Mouse (Mus musculus): Measurements from ENCODE around the gene Fbxl5. TPM values are rescaled to one million over a fixed set of nuclear protein-coding genes. Genes with fewer than 3 reads are reported as not detected.

Gene Fbxl5
- polyA plus RNA-seq, 1 experiment from 2014 or later = 51.9 TPM

DNA sequence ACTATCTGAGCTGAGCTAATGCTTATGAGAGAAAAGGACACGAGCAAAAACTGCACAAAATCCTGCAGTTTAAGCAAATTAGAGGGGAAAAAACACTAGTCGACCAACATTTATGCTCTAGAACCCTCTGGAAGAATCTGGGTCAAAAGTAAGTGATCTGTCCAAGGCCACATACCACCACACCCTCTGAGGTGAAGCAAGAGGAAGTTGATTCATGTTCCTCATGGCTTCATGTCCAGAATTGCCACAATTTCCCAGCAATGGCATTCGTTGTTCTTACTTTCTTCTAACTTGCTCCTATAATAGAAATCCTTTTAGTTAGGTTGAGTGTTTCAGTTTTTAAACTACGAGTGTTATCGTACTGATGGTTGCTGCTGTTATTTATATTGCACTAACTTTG is 21.9 kb downstream of the Fbxl5 start:
- H3K27ac ChIP-seq = no peak overlapping the region
- no peaks in the 10 kb centered on the region for H3K9me3 ChIP-seq (replicated peaks)
- H3K4me3 ChIP-seq = no peak overlapping the region
- H3K4me1 ChIP-seq = no peaks in the 10 kb centered on the region
- WGBS = 92% methylated on average over 5 of the region's 5 CpGs
- H3K27me3 ChIP-seq (ENCODE audit: low read depth, poor library complexity, severe bottlenecking) = no peaks in the 10 kb centered on the region
- DNase-seq (ENCODE audit: low spot score) = no peak
- H3K36me3 ChIP-seq = no peaks in the 10 kb centered on the region

DNA sequence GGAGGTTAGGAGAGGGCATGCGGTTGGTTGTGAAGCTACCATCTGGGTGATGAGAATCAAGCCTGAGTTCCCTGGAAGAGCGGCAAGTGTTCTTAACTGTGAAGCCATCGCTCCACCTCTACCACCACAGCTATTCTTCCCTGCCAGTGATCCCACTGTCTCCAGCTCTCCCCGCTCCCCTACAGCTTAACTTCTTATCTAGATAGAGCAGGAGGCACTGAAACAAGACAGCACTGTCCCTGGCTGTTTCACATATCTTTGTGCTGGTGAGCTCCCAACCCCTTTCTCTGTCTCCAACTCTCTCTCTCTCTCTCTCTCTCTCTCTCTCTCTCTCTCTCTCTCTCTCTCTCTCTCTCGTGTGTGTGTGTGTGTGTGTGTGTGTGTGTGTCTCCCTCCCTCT is 29.1 kb downstream of the Fbxl5 start:
- no peak for DNase-seq (ENCODE audit: low spot score)
- 81% methylated on average over 4 of the region's 5 CpGs for WGBS
- Histone ChIP-seq H3K4me1 (no peaks in the 10 kb centered on the region), H3K27ac (no peak overlapping the region), H3K4me3 (no peak overlapping the region), H3K27me3 (ENCODE audit: low read depth, poor library complexity, severe bottlenecking) (no peaks in the 10 kb centered on the region), H3K9me3 (replicated peaks) (no peaks in the 10 kb centered on the region), H3K36me3 (no peaks in the 10 kb centered on the region)

DNA sequence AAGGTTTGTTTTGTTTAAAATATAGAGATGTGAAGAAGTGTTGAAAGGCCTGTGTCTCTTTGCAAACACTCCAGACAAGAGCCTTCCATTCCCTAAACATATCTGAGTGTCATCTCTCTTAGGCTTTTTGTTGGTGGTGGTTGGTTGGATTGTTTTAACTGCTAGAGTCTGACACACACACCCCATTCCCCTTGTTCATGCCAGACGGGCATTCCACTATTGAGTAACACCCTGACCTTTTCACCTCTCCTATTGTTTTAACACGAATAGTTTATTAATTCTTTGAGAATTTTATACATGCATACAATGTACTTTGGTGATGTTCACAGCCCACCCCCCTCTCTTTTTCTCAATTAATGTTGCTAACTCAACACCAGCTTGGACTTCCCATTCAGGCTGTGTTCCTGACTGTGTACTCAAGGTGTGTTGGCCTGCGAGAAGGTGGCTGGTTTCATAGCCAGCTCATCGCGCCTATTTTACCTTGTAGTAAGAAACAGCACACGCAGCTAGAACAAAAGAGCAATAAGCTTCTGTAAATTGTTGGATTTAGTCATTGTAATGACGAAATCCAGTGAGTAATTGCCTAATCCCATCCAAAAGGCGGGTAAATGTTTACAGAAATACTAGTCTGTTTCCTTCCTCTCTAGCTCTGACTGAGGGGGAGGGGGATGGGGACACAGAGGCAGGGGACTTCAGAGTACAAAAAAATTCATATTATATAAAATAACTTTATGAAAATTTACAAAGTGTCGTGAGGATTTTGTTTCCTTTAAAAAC is 33.3 kb downstream of the Fbxl5 start:
- Histone ChIP-seq H3K36me3 (no peaks in the 10 kb centered on the region), H3K27me3 (ENCODE audit: low read depth, poor library complexity, severe bottlenecking) (no peaks in the 10 kb centered on the region), H3K27ac (no peak overlapping the region), H3K4me1 (no peaks in the 10 kb centered on the region), H3K9me3 (replicated peaks) (no peaks in the 10 kb centered on the region), H3K4me3 (no peak overlapping the region)
- WGBS = 87% methylated on average over 9 of the region's 9 CpGs
- no peak for DNase-seq (ENCODE audit: low spot score)

DNA sequence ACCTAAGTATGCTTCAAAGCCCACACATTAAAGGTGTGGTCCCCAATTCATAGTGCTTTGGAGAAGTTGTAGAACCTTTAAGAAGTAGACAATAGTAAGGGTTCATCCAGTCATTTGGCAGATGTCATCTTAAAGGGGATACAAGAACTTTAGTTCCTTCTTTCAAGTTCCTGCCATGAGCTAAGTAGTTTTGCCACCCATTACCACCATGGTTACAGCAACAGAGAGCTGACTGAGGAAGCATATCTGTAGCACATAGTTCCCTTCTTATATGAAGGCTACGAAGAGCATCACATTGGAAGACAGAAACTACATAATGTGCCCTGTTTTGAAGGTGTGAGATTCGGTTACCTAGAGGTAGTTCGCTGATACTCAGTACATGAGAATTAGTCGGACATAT is 34.8 kb downstream of the Fbxl5 start:
- H3K9me3 ChIP-seq (replicated peaks) = no peaks in the 10 kb centered on the region
- 91% methylated on average over 4 of the region's 4 CpGs for WGBS
- DNase-seq (ENCODE audit: low spot score) = no peak
- H3K4me3 ChIP-seq = no peak overlapping the region
- H3K4me1 ChIP-seq = peaks cover 6% of the 10 kb centered on the region
- H3K36me3 ChIP-seq = no peaks in the 10 kb centered on the region
- no peaks in the 10 kb centered on the region for H3K27me3 ChIP-seq (ENCODE audit: low read depth, poor library complexity, severe bottlenecking)
- no peak overlapping the region for H3K27ac ChIP-seq

DNA sequence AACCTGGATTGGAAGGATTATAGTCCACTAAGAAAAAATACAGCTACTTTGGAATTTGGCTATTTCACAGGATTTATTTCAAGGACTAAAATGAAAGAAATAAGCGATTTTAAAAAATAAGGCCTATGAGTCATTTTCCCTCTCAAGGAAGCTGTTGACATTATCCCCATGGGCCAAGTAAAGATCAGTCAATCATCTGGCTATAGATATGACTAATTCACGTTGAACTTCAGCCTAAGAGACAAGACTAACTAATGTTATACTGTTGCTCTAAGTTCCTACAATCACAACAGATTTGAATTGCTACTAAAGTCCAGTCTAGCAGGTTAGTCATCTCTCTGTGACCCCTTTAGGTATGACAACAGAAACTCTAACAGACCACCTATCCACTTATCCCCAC is 37.4 kb downstream of the Fbxl5 start:
- WGBS = 87% methylated on average over 2 of the region's 2 CpGs
- Histone ChIP-seq H3K27me3 (ENCODE audit: low read depth, poor library complexity, severe bottlenecking) (no peaks in the 10 kb centered on the region), H3K4me1 (peaks cover 12% of the 10 kb centered on the region), H3K9me3 (replicated peaks) (no peaks in the 10 kb centered on the region), H3K36me3 (peaks cover 4% of the 10 kb centered on the region; the same call in 1 of the 2 replicates), H3K4me3 (no peak overlapping the region), H3K27ac (no peak overlapping the region)
- no peak for DNase-seq (ENCODE audit: low spot score)

DNA sequence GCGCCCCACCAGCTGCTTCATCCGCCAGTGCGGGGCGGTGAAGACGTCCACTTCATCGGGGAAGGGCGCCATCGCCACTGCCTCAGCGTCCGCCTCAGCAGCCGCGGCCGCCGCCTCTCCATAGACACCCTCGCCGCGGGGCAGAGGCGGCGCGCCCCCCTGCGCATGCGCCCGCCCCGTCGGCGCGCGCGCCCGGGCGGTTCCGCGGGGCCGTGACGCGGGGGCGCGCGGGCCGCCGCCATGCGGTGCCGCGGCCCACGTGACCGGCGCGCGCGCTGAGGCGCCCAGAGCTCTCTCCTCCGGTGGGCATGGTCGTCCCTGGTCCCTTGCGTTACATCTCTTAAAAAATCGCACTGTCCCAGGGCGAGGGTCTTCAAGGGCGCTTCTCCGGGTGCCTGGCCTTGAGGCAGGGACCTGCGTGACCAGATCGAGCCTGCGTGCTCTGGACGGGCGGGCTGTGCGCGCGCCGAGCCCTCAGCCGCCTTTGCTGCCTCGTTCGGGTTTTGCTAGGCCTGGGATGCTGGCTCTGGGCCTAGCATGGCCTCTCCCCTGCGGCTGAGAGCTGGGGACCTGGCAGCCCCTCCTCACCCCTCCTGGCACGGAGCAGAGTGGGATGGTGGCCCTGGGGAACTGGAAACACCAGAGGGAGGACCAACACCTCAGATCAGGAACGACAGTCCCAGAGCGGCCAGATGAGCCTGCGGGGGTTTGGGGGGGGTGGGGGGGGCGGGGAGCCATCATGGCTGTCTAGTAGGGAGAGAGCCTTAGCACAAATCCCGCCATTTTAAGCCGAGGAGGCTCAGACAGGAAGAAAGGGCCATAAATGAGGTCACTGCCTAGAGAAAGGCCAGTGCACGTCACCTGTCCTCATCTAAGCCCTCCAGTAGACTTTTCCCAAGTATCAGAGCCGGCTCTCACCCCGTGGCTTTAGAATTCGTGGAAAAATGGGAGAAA is 39.2 kb downstream of the Fbxl5 start:
- peak overlapping the region; percentile 99 for H3K27ac ChIP-seq
- no peaks in the 10 kb centered on the region for H3K9me3 ChIP-seq (replicated peaks)
- no peaks in the 10 kb centered on the region for H3K27me3 ChIP-seq (ENCODE audit: low read depth, poor library complexity, severe bottlenecking)
- H3K4me1 ChIP-seq = peaks cover 12% of the 10 kb centered on the region
- H3K4me3 ChIP-seq = peak overlapping the region; percentile 89
- DNase-seq (ENCODE audit: low spot score) = peak; percentile 87
- peaks cover 6% of the 10 kb centered on the region for H3K36me3 ChIP-seq
- WGBS = 3% methylated on average over 81 of the region's 82 CpGs

DNA sequence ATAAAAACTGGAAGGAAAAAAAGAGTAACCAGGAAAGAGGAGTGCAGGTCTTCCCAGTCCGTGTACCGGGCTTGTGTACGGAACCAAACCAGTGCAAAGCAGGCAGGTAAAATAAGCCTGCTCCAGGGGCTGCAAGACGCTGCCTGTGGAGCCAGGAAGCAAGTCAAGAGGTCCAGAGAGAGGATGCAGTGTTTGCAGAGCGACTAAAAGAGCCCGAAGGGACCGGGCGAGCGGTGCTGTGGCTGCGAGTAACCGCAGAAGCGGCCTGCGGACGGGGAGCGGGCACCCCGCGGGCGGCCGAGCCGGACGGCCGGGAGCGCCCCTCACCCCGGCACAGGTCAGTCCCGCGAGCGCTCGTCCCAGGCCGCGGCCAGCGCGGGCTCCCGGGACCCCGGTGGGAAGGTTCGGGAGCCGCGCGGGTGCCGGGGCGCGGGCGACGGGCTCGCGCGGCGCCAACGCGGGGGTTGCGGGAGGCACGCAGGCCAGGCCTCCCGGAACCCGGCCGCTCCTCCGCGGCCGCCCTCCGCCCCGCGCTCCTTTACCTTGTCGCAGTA is 39.9 kb downstream of the Fbxl5 start:
- H3K36me3 ChIP-seq = peaks cover 6% of the 10 kb centered on the region
- DNase-seq (ENCODE audit: low spot score) = peak; percentile 72
- no peaks in the 10 kb centered on the region for H3K9me3 ChIP-seq (replicated peaks)
- H3K27ac ChIP-seq = peak overlapping the region; percentile 99
- peak overlapping the region; percentile 89 for H3K4me3 ChIP-seq
- WGBS = 4% methylated on average over 43 of the region's 61 CpGs
- peaks cover 12% of the 10 kb centered on the region for H3K4me1 ChIP-seq
- no peaks in the 10 kb centered on the region for H3K27me3 ChIP-seq (ENCODE audit: low read depth, poor library complexity, severe bottlenecking)

DNA sequence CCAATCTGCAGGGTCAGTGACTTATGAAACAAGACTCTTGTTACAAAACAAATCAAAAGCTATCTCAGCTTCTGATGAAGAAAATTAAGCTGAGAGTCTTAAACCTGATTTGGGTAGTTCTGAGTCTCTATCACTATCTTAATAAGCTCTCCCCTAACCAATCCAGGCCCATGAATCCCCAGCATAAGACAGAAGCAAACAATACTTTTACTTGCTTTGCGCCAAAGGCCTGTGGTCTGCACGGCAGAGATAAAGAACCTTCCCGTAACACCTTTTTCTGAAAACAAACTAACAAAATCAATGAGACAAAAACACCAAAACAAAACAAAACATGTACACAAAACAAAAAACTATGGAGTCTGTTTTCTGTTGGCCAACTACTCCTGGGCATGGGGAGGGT is 42.9 kb downstream of the Fbxl5 start:
- H3K4me1 ChIP-seq = peaks cover 12% of the 10 kb centered on the region
- 94% methylated on average over 3 of the region's 3 CpGs for WGBS
- DNase-seq (ENCODE audit: low spot score) = no peak
- no peaks in the 10 kb centered on the region for H3K27me3 ChIP-seq (ENCODE audit: low read depth, poor library complexity, severe bottlenecking)
- H3K27ac ChIP-seq = no peak overlapping the region
- H3K4me3 ChIP-seq = no peak overlapping the region
- H3K36me3 ChIP-seq = peaks cover 6% of the 10 kb centered on the region
- H3K9me3 ChIP-seq (replicated peaks) = no peaks in the 10 kb centered on the region

DNA sequence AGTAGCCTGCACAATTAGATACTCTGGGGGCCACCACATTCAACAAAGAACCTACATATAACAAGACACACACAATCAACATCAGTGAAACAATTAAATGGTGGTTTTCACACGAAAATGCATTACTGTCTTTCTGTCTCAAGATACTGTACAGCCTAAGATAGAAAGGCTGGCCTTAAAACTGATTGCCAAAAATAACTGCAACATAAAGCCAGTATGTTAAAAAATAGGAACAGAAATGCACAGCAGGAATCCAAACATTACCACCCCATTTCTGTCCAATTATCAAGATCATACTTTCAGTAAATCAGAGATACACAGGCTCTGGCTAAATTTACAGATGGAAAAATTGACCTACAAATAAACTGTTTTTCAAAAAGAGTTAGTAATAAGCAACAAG is 44.4 kb downstream of the Fbxl5 start:
- DNase-seq (ENCODE audit: low spot score) = no peak

DNA sequence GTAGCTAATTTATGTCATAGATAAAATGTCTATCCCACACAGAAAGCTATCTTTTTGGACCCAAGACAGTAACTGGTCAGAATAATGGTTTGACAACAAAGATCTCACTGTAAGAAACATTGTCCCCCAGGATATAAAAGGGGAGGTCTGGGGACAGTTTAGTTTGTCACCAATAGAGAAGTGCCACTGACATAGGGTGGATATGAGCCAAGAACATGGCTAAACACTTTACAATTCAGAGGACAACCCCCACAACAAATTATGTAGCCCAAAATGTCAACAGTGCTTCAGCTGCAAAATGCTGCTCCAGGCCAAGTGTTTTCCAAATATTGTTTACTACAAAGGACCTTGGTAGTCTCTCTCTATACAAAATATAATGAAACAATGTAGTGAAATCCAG is 45.0 kb downstream of the Fbxl5 start:
- Histone ChIP-seq H3K9me3 (replicated peaks) (no peaks in the 10 kb centered on the region), H3K36me3 (peaks cover 24% of the 10 kb centered on the region), H3K4me1 (peaks cover 6% of the 10 kb centered on the region), H3K4me3 (no peak overlapping the region), H3K27me3 (ENCODE audit: low read depth, poor library complexity, severe bottlenecking) (no peaks in the 10 kb centered on the region), H3K27ac (no peak overlapping the region)
- no peak for DNase-seq (ENCODE audit: low spot score)

More for the DNA sequence above, 44.4 kb downstream of the Fbxl5 start:
- no peak overlapping the region for H3K4me3 ChIP-seq
- WGBS = 77% methylated on average over 1 of the region's 1 CpGs
- H3K27me3 ChIP-seq (ENCODE audit: low read depth, poor library complexity, severe bottlenecking) = no peaks in the 10 kb centered on the region
- H3K27ac ChIP-seq = no peak overlapping the region
- H3K4me1 ChIP-seq = peaks cover 6% of the 10 kb centered on the region
- H3K36me3 ChIP-seq = peaks cover 19% of the 10 kb centered on the region
- no peaks in the 10 kb centered on the region for H3K9me3 ChIP-seq (replicated peaks)

DNA sequence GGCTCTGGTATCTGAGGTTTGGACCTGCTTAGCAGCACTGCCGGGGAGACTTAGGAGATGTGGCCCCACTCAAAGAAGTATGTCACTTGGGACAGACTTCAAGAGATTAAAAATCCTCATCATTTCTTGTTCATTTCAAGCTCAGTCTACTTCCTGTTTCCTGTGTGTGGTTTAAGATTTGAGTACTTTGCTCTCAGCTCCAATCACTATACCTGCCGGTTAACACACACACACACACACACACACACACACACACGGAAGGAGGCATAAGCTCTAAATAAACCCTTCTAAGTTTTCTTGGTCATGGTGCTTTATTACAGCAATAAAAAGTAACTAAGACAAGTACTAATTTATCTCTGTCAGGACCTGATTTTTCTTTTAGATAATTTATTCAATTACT is 49.9 kb downstream of the Fbxl5 start:
- Histone ChIP-seq H3K27ac (no peak overlapping the region), H3K9me3 (replicated peaks) (no peaks in the 10 kb centered on the region), H3K36me3 (peaks cover 60% of the 10 kb centered on the region), H3K4me1 (no peaks in the 10 kb centered on the region), H3K27me3 (ENCODE audit: low read depth, poor library complexity, severe bottlenecking) (no peaks in the 10 kb centered on the region), H3K4me3 (no peak overlapping the region)
- 92% methylated on average over 3 of the region's 3 CpGs for WGBS
- no peak for DNase-seq (ENCODE audit: low spot score)

DNA sequence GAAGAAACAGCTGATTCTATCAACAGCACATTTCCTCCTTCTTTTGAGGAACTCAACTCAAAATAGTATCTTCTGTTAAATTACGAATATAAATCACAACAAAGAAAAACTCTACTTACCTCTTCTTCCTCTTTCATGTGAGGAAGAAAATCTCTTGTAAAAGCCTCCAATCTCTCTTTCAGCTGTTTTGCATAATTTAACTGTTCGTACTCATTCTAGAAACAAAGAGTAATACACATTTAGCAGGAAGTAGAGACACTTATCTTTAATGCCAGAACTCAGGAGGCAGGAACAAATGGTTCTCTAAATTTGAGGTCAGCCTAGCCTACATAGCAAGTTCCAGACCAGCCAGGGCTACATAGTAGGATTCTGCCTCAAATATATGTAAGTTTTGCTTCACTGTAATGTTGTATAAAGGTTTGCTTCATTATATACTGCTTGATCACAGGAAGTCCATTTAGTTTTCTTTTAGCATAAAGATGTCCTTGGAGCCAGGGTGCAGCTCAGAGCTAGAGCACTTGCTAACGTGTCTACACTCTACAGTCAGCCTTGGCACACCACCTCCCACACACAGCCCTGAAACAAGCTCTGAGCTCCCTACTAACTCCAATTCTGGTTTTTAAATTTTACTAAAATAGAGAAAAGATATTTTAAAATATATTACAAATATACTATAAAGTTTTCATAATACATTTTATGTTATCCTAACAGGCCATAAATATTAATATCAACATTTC is 50.7 kb downstream of the Fbxl5 start:
- H3K9me3 ChIP-seq (replicated peaks) = no peaks in the 10 kb centered on the region
- no peak overlapping the region for H3K4me3 ChIP-seq
- no peak for DNase-seq (ENCODE audit: low spot score)
- no peaks in the 10 kb centered on the region for H3K4me1 ChIP-seq
- peaks cover 68% of the 10 kb centered on the region for H3K36me3 ChIP-seq
- WGBS = 93% methylated on average over 3 of the region's 3 CpGs
- H3K27ac ChIP-seq = no peak overlapping the region
- no peaks in the 10 kb centered on the region for H3K27me3 ChIP-seq (ENCODE audit: low read depth, poor library complexity, severe bottlenecking)
